Mouse (Mus musculus): ENCODE data around the gene Crtac1.

The Crtac1 gene

DNA sequence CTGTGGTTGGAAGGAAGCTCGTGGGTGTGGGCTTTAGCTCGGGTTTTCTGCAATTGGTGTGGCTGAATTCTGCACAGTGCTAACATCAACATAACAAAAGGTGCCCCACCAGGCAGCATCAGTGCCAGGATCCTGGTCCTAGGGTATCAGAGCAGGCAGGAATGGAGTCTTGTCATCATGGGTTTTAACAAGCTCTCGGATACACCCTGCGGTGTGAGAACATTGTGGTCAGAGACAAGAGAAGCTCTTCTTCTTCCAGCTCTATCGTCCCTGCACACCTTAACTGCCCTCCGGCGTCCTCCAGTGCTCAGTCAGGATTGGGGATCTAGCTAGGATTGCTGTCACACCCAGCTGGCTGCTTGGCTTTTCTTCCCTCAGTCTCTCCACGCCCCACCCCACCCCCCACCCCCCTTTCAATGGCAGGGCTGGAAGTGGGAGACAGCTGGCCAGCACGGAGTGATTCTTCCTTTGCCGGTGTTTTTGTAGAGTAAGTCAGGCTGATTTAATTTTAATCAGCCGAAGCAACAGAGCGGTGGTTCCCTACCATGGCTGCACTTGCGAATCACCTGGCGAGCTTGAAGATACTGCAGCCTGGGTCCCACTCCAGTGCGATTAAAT is 46.5 kb downstream of the Crtac1 start:
- ChIA-PET CTCF (interaction anchor here (0.5 to 2.9 kb wide), 24 partner anchors 9 to 947 kb away, joined by 3 to 19 read pairs (median 4); no protein-coding TSS in a partner anchor), POLR2A (interaction anchor here (0.5 to 3.3 kb wide), 36 partner anchors 9 to 515 kb away, joined by 3 to 28 read pairs (median 4); partner anchors contain the start of gene Crtac1 (in 1 of the 4))

DNA sequence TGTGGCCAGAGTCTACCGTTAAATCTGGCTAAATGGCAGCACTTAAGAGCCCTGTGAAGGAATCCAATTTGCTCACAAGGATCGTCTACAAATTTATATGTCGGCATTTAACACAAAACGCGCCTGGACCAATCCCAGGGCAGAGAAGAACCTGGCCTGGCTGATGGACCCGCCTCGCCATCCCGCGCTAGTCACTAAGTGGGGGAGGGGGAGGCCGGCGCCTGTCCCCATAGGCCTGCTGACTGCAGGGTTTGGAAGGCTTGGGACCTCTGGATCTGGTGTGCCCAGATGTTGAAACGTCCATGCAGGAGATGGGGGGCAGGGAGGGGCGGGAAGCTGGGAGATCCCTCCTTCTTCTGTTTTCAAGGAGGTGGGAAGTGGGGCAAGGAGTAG is 50.6 kb downstream of the Crtac1 start:
- CTCF ChIA-PET, result interaction anchor here in 2 of 4 experiments (1.1 to 1.7 kb wide), 4 partner anchors 48 to 79 kb away, joined by 3 to 10 read pairs (median 5); no protein-coding TSS in a partner anchor
- POLR2A ChIA-PET, result interaction anchor here in 2 of 4 experiments (0.8 to 1.6 kb wide), 5 partner anchors 9 to 42 kb away, joined by 3 to 4 read pairs (median 4); no protein-coding TSS in a partner anchor

GRCm38 (mm10) chr19:42380321-42380980 is 51.1 kb downstream of the Crtac1 start:
- POLR2A ChIA-PET, result interaction anchor here in 1 of 4 experiments (0.9 to 1.3 kb wide), 3 partner anchors 11 to 43 kb away, joined by 4 read pairs; no protein-coding TSS in a partner anchor
- CTCF ChIA-PET, result interaction anchor here in 2 of 4 experiments (1.1 to 1.6 kb wide), 3 partner anchors 49 to 79 kb away, joined by 3 to 7 read pairs (median 3); no protein-coding TSS in a partner anchor

- POLR2A ChIA-PET, result no interaction called here
- CTCF ChIA-PET, result interaction anchor here in 1 of 4 experiments (1.2 kb wide), 1 partner anchor 60 kb away, joined by 7 read pairs; no protein-coding TSS in a partner anchor
These were observed 51.8 kb downstream of the Crtac1 start for GRCm38 (mm10) chr19:42379798-42380197.

- ChIA-PET POLR2A (interaction anchor here in 2 of 4 experiments (0.7 to 1.6 kb wide), 8 partner anchors 9 to 62 kb away, joined by 3 to 9 read pairs (median 4); no protein-coding TSS in a partner anchor), CTCF (interaction anchor here in 3 of 4 experiments (0.6 to 1.6 kb wide), 4 partner anchors 52 to 173 kb away, joined by 3 to 5 read pairs (median 3); no protein-coding TSS in a partner anchor)
These were observed 54.4 kb downstream of the Crtac1 start for GRCm38 (mm10) chr19:42377206-42377605.

GRCm38 (mm10) chr19:42363551-42363950 is 68.0 kb downstream of the Crtac1 start:
- ChIA-PET CTCF (interaction anchor here in 1 of 4 experiments (1.6 kb wide), 1 partner anchor 22 kb away, joined by 6 read pairs; no protein-coding TSS in a partner anchor), POLR2A (interaction anchor here in 1 of 4 experiments (1.4 kb wide), 2 partner anchors 10 to 21 kb away, joined by 3 read pairs; no protein-coding TSS in a partner anchor)

GRCm38 (mm10) chr19:42358406-42358805 is 73.2 kb downstream of the Crtac1 start:
- POLR2A ChIA-PET, result interaction anchor here in 3 of 4 experiments (0.6 to 2.1 kb wide), 12 partner anchors 14 to 304 kb away, joined by 3 to 5 read pairs (median 3); no protein-coding TSS in a partner anchor

DNA sequence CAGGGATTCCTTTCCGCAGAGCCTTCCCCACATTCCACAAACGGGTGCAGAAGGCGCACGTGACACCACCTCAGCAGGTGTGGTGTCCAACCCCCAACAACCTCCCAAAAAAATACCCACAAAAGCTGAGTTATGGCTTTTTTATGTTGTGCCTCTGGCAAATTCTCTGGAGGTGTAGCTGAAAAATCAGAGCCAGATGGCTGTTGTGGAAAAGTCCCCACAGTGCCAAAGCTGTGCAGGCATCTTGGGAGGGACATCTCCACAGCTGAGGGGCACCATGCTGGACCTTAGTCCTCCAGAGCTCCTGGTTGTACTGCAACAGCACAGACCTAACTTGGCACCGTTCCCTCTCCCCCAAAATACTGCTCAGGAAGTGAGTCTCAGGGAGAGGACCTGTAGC is 74.7 kb downstream of the Crtac1 start:
- POLR2A ChIA-PET, result interaction anchor here in 2 of 4 experiments (0.9 to 1.9 kb wide), 3 partner anchors 29 to 35 kb away, joined by 3 to 6 read pairs (median 6); no protein-coding TSS in a partner anchor
- CTCF ChIA-PET, result interaction anchor here (0.5 to 1.6 kb wide), 6 partner anchors 23 to 1324 kb away, joined by 3 to 5 read pairs (median 3); no protein-coding TSS in a partner anchor

More at GRCm38 (mm10) chr19:42358406-42358805, 73.2 kb downstream of the Crtac1 start:
- CTCF ChIA-PET, result interaction anchor here in 3 of 4 experiments (1.2 to 1.6 kb wide), 4 partner anchors 19 to 81 kb away, joined by 3 to 6 read pairs (median 5); no protein-coding TSS in a partner anchor

DNA sequence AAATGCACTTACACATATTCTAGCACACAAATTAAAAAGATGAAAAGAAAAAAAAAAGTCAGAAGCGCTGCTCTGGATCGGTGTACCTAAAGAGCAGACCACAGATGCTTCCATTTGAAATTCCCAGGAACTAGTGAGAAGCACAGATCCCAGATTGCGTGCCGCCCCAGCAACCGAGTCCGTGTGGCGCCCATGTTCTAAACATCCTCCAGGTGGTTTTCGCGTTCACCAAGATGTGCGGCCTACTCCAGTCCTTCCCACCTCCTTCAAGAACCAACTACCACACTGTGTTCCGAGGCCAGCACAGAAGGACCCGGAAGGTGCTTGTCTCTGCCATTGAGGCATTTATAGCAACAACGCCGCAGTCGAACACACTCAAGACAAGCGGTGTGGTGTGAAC is 76.1 kb downstream of the Crtac1 start:
- CTCF ChIA-PET, result interaction anchor here in 2 of 4 experiments (0.9 to 1.5 kb wide), 2 partner anchors 14 to 15 kb away, joined by 4 to 10 read pairs; no protein-coding TSS in a partner anchor
- POLR2A ChIA-PET, result no interaction called here

DNA sequence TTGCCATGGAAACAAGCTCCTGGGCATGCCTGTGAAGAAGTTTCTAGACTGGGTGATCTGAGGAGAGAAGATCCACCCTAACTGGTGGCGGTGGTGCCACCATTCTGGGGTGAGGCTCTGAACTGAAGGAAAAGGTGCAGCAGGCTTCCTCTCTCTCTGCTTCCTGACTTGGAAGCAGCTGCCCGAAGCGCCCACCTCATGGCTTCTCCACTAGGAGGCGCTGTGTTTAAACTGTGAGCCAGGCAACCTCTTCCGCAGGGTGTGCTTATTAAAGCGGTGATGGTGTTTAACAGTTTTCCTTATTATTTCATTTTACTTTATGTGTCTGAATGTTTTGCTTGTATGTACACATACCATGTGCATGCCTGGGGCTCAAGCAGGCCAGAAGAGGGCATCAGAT is 90.4 kb downstream of the Crtac1 start:
- ChIA-PET POLR2A (interaction anchor here in 2 of 4 experiments (1.0 to 2.3 kb wide), 7 partner anchors 10 to 99 kb away, joined by 3 to 6 read pairs (median 5); partner anchors contain the start of gene Crtac1 (in 1 of the 2)), CTCF (interaction anchor here (0.6 to 5.7 kb wide), 29 partner anchors 9 to 259 kb away, joined by 3 to 22 read pairs (median 4); no protein-coding TSS in a partner anchor)

GRCm38 (mm10) chr19:42332081-42332736 is 99.4 kb downstream of the Crtac1 start:
- ChIA-PET POLR2A (interaction anchor here in 2 of 4 experiments (1.3 to 3.7 kb wide), 5 partner anchors 9 to 96 kb away, joined by 4 to 20 read pairs (median 5); no protein-coding TSS in a partner anchor), CTCF (interaction anchor here (0.5 to 2.2 kb wide), 23 partner anchors 9 to 1757 kb away, joined by 3 to 12 read pairs (median 4); partner anchors contain the start of genes Crtac1 (in 1 of the 4) and Loxl4 (in 1 of the 4))

DNA sequence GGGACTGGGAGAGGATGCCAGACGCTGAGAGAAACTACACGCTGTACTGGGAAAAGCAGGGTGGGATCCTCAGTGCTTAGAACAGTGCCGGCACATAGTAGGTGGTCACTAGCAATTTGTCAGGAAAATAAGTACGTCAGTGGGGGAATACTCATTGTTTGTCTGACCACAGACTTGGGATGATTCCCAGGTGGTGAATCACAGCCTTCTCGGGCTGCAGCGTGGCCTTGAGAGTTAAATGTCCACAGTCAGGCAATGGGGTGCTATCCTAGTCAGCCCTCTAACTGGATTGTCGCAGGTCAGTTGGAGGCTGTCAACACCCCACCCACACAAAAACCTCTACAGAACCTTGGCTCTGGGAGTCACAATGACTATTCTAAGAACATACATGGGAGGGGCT is 100.1 kb downstream of the Crtac1 start:
- POLR2A ChIA-PET, result interaction anchor here in 2 of 4 experiments (1.3 to 1.5 kb wide), 2 partner anchors 9 kb away, joined by 4 to 5 read pairs; no protein-coding TSS in a partner anchor
- CTCF ChIA-PET, result interaction anchor here in 2 of 4 experiments (1.3 to 2.2 kb wide), 2 partner anchors 15 to 16 kb away, joined by 4 to 12 read pairs; no protein-coding TSS in a partner anchor

- CTCF ChIA-PET, result interaction anchor here in 3 of 4 experiments (0.5 to 3.5 kb wide), 8 partner anchors 12 to 567 kb away, joined by 3 to 19 read pairs (median 4); no protein-coding TSS in a partner anchor
- POLR2A ChIA-PET, result interaction anchor here in 2 of 4 experiments (0.5 to 1.7 kb wide), 5 partner anchors 10 to 333 kb away, joined by 3 to 5 read pairs (median 4); no protein-coding TSS in a partner anchor
These were observed 103.4 kb downstream of the Crtac1 start for GRCm38 (mm10) chr19:42328160-42328559.

- CTCF ChIA-PET, result interaction anchor here in 3 of 4 experiments (0.6 to 3.5 kb wide), 11 partner anchors 10 to 1531 kb away, joined by 3 to 22 read pairs (median 5); partner anchors contain the start of gene Crtac1 (in 1 of the 3)
- POLR2A ChIA-PET, result interaction anchor here in 3 of 4 experiments (0.6 to 2.3 kb wide), 15 partner anchors 8 to 197 kb away, joined by 3 to 10 read pairs (median 3); partner anchors contain the start of gene Avpi1 (in 1 of the 3)
These were observed 105.7 kb downstream of the Crtac1 start for GRCm38 (mm10) chr19:42325894-42326293.

DNA sequence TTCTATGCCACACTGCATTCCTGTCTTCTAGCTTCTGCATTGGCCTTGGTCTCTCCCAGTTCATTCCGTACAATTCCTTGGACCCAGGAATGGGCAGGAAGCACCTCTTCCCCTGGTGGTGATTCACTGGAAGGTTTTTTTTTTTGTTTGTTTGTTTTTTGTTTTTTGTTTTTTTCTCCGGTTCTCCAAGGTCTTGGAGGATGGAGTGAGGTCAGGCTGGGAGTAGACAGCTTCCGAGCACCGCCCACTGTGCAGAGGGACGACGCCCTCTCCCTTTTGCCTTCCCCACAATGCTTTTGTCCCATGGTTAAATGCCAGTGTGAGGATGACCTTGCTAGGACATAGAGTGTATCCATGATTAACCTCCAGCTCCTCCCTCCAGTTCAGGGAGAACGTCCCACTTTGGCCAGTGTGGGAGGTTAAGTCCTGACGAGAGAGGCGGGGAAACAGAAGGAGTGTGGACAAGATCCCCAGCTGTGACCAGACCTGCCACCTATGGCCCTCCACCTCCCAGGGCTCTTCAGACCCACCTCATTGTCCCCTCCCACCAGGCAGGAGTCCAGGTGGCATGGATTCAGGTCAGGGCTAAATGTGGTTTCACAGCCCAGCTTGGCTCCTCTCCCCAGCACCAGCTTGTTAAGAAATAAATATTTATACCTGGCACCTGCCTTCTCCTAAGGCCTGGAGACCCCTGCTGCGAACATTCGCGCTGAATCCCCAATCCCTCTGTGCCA is 109.1 kb downstream of the Crtac1 start:
- CTCF ChIA-PET, result interaction anchor here (0.6 to 3.3 kb wide), 39 partner anchors 10 to 1222 kb away, joined by 3 to 21 read pairs (median 5); partner anchors contain the start of gene Crtac1 (in 1 of the 4)
- POLR2A ChIA-PET, result interaction anchor here (0.6 to 4.7 kb wide), 71 partner anchors 9 to 1333 kb away, joined by 3 to 47 read pairs (median 4); partner anchors contain the start of genes Crtac1 (in 2 of the 4), Pyroxd2 (in 2 of the 4), Avpi1 (in 1 of the 4) and Pi4k2a (in 1 of the 4)

- POLR2A ChIA-PET, result interaction anchor here (0.6 to 4.7 kb wide), 68 partner anchors 9 to 1334 kb away, joined by 3 to 47 read pairs (median 5); partner anchors contain the start of genes Crtac1 (in 2 of the 4), Pyroxd2 (in 2 of the 4), Avpi1 (in 1 of the 4) and Pi4k2a (in 1 of the 4)
- CTCF ChIA-PET, result interaction anchor here (0.6 to 3.3 kb wide), 33 partner anchors 10 to 891 kb away, joined by 3 to 21 read pairs (median 5); partner anchors contain the start of gene Crtac1 (in 1 of the 4)
These were observed 109.6 kb downstream of the Crtac1 start for GRCm38 (mm10) chr19:42321936-42322335.

Measured in embryonic stem cell, embryonic (primary cell).